Mouse (Mus musculus) lung, embryonic 14.5 days (tissue): ENCODE measurements around the gene Cmip. TPM values are rescaled to one million over a fixed set of nuclear protein-coding genes. Genes with fewer than 3 reads are reported as not detected.

Experiments used
- ATAC-seq: fragments of 200-750 bp; cut with Nextera tagmentation; 2 replicates; pipeline ENCODE4 v1.8.0; 2017; ENCODE audit warnings: mild to moderate bottlenecking, moderate TSS enrichment, moderate library complexity; ENCODE audit not compliant: insufficient read depth
- DNase-seq: peaks from one replicate; pipeline ENCODE4 v3.0.0-alpha.2; 2015
- H3K27ac ChIP-seq: fragments of 300-500 bp; sonication (generic); 2 replicates; pipeline ENCODE4 v1.5.1; 2014; ENCODE audit warnings: low read depth, mild to moderate bottlenecking, moderate library complexity
- H3K27me3 ChIP-seq: fragments of 300-500 bp; sonication (generic); 2 replicates; pipeline ENCODE4 v1.6.1; 2014; ENCODE audit warnings: low read length, control low read depth; ENCODE audit not compliant: insufficient read depth
- H3K36me3 ChIP-seq: fragments of 300-500 bp; sonication (generic); 2 replicates; pipeline ENCODE4 v1.6.1; 2014; ENCODE audit warnings: control low read depth; ENCODE audit not compliant: insufficient read depth
- H3K4me1 ChIP-seq: fragments of 300-500 bp; sonication (generic); 2 replicates; pipeline ENCODE4 v1.6.1; 2014; ENCODE audit warnings: antibody characterized with exemption, control low read depth; ENCODE audit not compliant: insufficient read depth
- H3K4me2 ChIP-seq: fragments of 300-500 bp; sonication (generic); 2 replicates; pipeline ENCODE4 v1.6.1; 2014; ENCODE audit warnings: mild to moderate bottlenecking
- H3K4me3 ChIP-seq: fragments of 300-500 bp; sonication (generic); 2 replicates; pipeline ENCODE4 v1.5.1; 2014; ENCODE audit warnings: low read depth, low read length
- H3K9ac ChIP-seq: fragments of 300-500 bp; sonication (generic); 2 replicates; pipeline ENCODE4 v1.6.1; 2014
- H3K9me3 ChIP-seq: fragments of 300-500 bp; sonication (generic); 2 replicates; pipeline ENCODE4 v1.6.1; 2016; ENCODE audit warnings: low read depth, low read length, control low read depth
- CTCF ChIP-seq: IDR thresholded peaks from 2 replicates; pipeline ENCODE4 v1.5.1; 2016; ENCODE audit warnings: antibody characterized with exemption, low read depth
- WGBS: fragments of 180-500 bp; shearing (Covaris S2); extraction: QIAGEN DNeasy Blood & Tissue Kit; methylation state at CpG from one replicate; pipeline ENCODE4 v1.1.7; 2014; 5-methylcytosine and 5-hydroxymethylcytosine counted together
- polyA plus RNA-seq: library from polyadenylated mRNA; unstranded; fragments of >200 nt; fragmentation: Nextera tagmentation; extraction: Ambion mirVana; gene quantifications from 2 replicates; pipeline ENCODE4 v1.2.1, GENCODE M21; 2014

The Cmip gene
- polyA plus RNA-seq, 1 experiment from 2014 or later: 26.5 TPM

DNA sequence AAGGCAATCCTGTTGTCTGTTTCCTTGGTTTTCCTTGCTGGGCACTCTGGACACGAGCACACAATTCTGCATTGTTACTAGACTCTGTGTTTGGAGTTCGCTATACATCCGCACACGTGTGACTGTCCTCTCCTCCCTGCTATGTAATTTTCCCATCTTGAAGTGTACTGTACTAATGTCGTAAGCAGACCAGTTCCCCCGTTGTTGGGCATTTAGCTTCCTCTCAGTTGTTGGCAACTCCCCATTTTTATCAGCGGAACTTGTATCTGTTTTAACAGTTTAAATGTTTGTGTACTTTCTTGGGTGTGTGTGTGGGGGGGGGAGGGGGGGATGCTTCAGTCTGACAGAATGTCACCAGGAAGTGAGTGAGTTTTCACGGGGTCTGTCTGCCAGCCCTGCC is 5.8 kb downstream of the Cmip start:
- H3K27ac ChIP-seq: no peak overlapping the region
- WGBS: 41% methylated on average over 8 of the region's 8 CpGs
- H3K9ac ChIP-seq: no peak overlapping the region
- no peak for ATAC-seq
- no peak overlapping the region for H3K4me2 ChIP-seq
- DNase-seq: peak; percentile 26
- TF ChIP-seq CTCF: no peak
- peaks cover 36% of the 10 kb centered on the region for H3K4me1 ChIP-seq
- H3K36me3 ChIP-seq: no peaks in the 10 kb centered on the region
- no peaks in the 10 kb centered on the region for H3K27me3 ChIP-seq
- H3K4me3 ChIP-seq: no peak overlapping the region
- H3K9me3 ChIP-seq: no peaks in the 10 kb centered on the region

DNA sequence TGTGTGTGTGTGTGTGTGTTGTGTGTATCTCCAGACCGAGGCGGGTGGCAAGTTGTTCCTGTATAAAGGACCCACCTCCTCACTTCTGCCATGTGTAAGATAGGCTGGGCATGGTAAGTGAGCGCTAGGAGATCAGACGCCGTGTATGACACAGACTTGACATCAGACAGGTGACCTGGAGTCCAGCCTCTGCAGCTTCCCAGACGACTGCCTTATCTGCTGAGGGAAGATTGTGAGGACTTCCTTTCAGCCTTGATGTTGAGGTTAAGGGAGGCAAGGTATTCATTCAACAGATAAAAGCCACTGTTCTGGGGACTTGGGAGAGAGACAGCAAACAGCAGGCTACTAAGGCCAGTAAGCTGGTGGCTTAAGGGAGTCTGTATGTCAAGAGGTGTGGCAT is 6.6 kb downstream of the Cmip start:
- Histone ChIP-seq H3K27ac (no peak overlapping the region), H3K4me3 (no peak overlapping the region), H3K9me3 (no peaks in the 10 kb centered on the region), H3K27me3 (no peaks in the 10 kb centered on the region), H3K36me3 (no peaks in the 10 kb centered on the region), H3K4me2 (no peak overlapping the region), H3K9ac (no peak overlapping the region), H3K4me1 (peaks cover 36% of the 10 kb centered on the region)
- ATAC-seq (no peak), DNase-seq (no peak)
- TF ChIP-seq CTCF: no peak
- WGBS: 45% methylated on average over 6 of the region's 6 CpGs

DNA sequence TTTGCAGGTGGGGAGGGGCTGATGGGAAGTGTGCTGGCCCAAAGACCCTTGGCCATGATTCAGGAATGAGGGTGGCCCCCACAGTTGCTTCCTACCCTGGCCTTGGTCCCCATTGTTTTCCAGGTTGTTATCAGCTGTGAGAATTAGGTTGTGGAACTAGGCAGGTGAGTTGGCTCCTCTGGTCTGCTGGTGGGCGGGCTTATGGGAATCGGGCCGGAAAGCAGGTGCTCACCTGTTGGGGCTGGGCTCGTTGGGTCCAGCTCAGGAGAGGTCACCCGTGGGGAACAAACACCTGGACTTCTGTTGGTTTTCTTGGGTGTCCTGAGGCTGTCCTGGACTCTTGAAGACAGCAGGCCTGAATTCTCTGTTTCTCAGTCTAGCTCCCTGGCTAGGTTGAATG is 8.2 kb downstream of the Cmip start:
- TF ChIP-seq CTCF: no peak
- Histone ChIP-seq H3K9ac (no peak overlapping the region), H3K27ac (no peak overlapping the region), H3K36me3 (no peaks in the 10 kb centered on the region), H3K4me1 (peaks cover 20% of the 10 kb centered on the region), H3K4me3 (no peak overlapping the region), H3K27me3 (no peaks in the 10 kb centered on the region), H3K4me2 (no peak overlapping the region), H3K9me3 (no peaks in the 10 kb centered on the region)
- ATAC-seq (no peak), DNase-seq (no peak)
- 76% methylated on average over 5 of the region's 5 CpGs for WGBS

DNA sequence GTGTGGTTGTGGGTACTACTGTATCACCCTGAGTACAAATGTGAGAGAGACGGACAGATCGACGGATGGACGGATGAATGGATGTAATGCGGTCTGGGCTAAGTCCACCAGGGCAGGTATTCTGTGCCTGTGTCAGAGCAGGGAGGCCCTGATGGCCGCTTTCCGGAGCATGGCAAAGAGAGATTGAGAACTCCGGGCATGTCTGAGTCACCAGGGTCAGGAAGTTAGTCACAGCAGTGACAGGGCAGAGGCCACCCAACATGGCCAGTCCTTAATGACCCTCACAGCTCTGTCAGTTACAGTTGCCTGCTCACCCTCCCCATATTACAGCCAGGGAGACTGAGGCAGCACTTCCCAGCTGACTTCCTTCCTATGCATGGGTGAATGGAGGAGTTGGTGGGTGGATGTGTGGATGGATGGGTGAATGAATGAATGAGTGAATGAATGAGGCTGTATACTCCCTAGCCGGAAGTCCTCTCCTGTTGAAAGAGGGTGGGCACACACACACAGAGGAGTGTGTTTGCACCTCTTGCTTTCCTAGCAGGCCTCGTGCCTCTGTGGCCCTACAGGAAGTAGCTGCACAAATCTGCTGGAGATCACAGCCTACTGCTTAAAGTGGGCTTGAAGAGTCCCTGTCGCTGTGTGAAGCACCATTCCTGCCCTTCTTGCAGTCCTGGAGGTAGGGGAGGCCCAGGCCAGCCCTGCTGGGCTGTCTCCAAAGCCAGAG is 10.7 kb downstream of the Cmip start:
- no peaks in the 10 kb centered on the region for H3K36me3 ChIP-seq
- no peak overlapping the region for H3K9ac ChIP-seq
- DNase-seq (no peak), ATAC-seq (0 out of 2 replicates have a peak, but pooled peaks have one; percentile 23)
- 0 out of 2 replicates have a peak, but pooled peaks cover 2% of the 10 kb centered on the region for H3K4me1 ChIP-seq
- H3K27me3 ChIP-seq: no peaks in the 10 kb centered on the region
- WGBS: 80% methylated on average over 11 of the region's 11 CpGs
- no peak overlapping the region for H3K27ac ChIP-seq
- no peak for TF ChIP-seq CTCF
- H3K4me2 ChIP-seq: no peak overlapping the region
- no peaks in the 10 kb centered on the region for H3K9me3 ChIP-seq
- H3K4me3 ChIP-seq: no peak overlapping the region

DNA sequence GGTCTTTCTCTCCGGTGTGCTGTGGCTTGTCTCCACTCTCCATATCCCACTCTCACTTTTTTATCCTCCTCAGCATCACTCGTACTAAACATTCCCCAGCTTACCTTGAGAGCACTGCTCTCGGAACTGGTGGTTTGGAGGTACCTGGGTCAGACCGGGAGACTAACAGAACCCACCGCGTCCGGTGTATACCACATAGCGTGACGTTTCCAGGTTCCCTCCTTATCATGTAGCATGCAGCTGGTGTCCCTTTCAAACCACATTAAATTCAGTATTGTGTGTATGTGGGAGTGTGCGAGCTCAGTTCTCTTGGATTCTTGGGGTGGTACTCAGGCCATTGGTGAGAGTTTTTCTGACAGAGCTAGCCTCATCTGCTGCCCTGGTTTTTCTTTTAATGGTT is 21.4 kb downstream of the Cmip start:
- Histone ChIP-seq H3K4me1 (peaks cover 13% of the 10 kb centered on the region), H3K9ac (no peak overlapping the region), H3K4me3 (no peak overlapping the region), H3K27ac (no peak overlapping the region), H3K27me3 (no peaks in the 10 kb centered on the region), H3K36me3 (no peaks in the 10 kb centered on the region), H3K4me2 (no peak overlapping the region), H3K9me3 (no peaks in the 10 kb centered on the region)
- DNase-seq (no peak), ATAC-seq (no peak)
- no peak for TF ChIP-seq CTCF
- 87% methylated on average over 10 of the region's 10 CpGs for WGBS

DNA sequence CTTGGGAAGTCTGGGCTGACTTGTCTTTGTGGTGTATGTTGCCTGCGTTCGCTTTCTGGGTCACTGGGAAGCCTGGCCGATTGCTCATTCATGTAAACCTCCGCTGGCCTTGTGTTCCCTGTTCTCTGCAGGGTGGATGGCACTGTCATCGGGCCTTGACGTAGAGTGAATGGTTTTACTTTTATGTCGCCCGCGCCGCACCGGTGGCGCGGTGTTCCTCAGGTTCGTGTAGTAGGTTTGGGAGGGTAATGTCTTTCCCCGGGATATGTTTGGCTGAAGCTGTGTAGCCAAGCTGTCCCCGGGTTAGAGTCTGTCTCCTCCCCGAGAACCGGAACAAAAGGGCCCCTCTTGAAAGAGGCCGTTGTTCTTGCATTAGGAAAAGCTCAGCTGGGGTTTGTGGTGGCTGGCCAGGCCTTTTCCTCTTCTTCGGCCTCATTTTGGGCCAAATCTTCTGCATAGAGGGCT is 21.8 kb downstream of the Cmip start:
- TF ChIP-seq CTCF: no peak
- H3K4me1 ChIP-seq: peaks cover 13% of the 10 kb centered on the region
- no peaks in the 10 kb centered on the region for H3K27me3 ChIP-seq
- no peak overlapping the region for H3K27ac ChIP-seq
- ATAC-seq (no peak), DNase-seq (no peak)
- no peaks in the 10 kb centered on the region for H3K9me3 ChIP-seq
- H3K4me3 ChIP-seq: no peak overlapping the region
- H3K9ac ChIP-seq: no peak overlapping the region
- H3K4me2 ChIP-seq: no peak overlapping the region
- WGBS: 76% methylated on average over 20 of the region's 20 CpGs
- H3K36me3 ChIP-seq: no peaks in the 10 kb centered on the region

DNA sequence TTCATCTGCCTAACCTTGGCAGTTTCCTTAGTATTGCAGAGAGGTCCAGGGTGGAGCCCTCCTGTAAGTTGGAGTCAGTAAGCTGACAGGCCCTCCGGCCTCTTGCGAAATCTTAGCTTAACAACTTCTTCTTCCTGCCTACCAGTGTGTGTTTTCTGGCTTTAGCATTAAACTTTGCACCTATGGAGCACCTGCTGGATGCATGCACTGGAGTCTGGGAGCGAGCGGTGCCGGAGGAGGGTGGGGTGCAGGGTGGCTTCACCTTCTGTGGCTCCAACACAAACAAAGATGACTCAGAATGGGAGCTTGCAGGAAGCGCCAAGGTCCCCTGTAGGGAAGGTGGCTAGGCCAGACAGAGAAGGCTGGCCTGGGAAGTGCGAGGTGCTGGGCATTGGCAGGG is 23.6 kb downstream of the Cmip start:
- H3K27ac ChIP-seq: no peak overlapping the region
- H3K9ac ChIP-seq: no peak overlapping the region
- no peak overlapping the region for H3K4me2 ChIP-seq
- H3K36me3 ChIP-seq: 0 out of 2 replicates have a peak, but pooled peaks cover under 1% of the 10 kb centered on the region
- ATAC-seq (no peak), DNase-seq (no peak)
- no peak overlapping the region for H3K4me3 ChIP-seq
- H3K27me3 ChIP-seq: no peaks in the 10 kb centered on the region
- no peaks in the 10 kb centered on the region for H3K9me3 ChIP-seq
- peaks cover 13% of the 10 kb centered on the region for H3K4me1 ChIP-seq
- 72% methylated on average over 7 of the region's 7 CpGs for WGBS
- no peak for TF ChIP-seq CTCF
